Mouse (Mus musculus) erythroblast, embryonic 14.5 days (primary cell): ENCODE measurements around the gene Slc16a13.

Source experiments
- GATA1 ChIP-seq: IDR thresholded peaks from 2 replicates; pipeline ENCODE4 v1.6.1; 2012; ENCODE audit warnings: low read length, inconsistent platforms, mixed read lengths
- TAL1 ChIP-seq: IDR thresholded peaks from 3 replicates; pipeline ENCODE4 v1.6.1; 2012; ENCODE audit warnings: low read length, inconsistent platforms, mixed read lengths

DNA sequence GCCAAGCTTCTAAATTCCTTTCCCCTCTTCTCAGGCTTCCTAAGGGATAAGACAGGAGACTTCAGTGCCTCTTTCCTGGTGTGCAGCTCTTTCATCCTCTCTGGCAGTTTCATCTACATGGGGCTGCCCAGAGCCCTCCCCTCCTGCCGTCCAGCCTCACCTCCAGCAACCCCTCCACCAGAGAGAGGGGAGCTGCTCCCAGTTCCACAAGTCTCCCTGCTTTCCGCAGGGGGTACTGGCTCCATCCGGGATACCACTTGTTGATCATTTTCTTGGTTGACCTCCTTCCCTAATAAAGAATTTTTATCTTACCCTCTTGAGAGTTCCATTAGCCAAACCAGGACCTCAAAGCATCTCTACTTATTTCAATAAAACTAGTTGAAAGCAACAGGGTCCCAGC, 4.8 kb downstream of the Slc16a13 start:
- TF ChIP-seq GATA1 (no peak), TAL1 (no peak)
